Mouse (Mus musculus) midbrain, postnatal 0 days (tissue): ENCODE measurements at regions not wholly inside any gene's neighbourhood (a gene's known extent, or its start where the extent isn't known, plus 50 kb on each side); places are given as distances from the start of the nearest gene placed in this dataset.
A peak's percentile ranks its signal among the peaks of the same experiment; 100 is the strongest.
"Not testable (repeated sequence)": the region's sequence is repeated elsewhere in the genome, so short reads cannot be mapped to it uniquely, and the experiment has no call there.

Experiments
- ATAC-seq: fragments of 200-750 bp; cut with Nextera tagmentation; 2 replicates; pipeline ENCODE4 v1.8.0; 2017; ENCODE audit warnings: moderate number of reproducible peaks, mild to moderate bottlenecking, moderate TSS enrichment, moderate library complexity; ENCODE audit not compliant: low FRiP score
- DNase-seq: peaks from one replicate; pipeline ENCODE4 v3.0.0-alpha.2; 2015; ENCODE audit warnings: low spot score
- H3K27ac ChIP-seq: fragments of 300-500 bp; sonication (generic); 2 replicates; pipeline ENCODE4 v1.5.1; 2014; ENCODE audit warnings: low read depth, mild to moderate bottlenecking, low read length, mixed read lengths
- H3K27me3 ChIP-seq: fragments of 300-500 bp; sonication (generic); 2 replicates; pipeline ENCODE4 v1.6.1; 2014; ENCODE audit warnings: low read length, control low read depth, mixed read lengths; ENCODE audit not compliant: insufficient read depth
- H3K36me3 ChIP-seq: fragments of 300-500 bp; sonication (generic); 2 replicates; pipeline ENCODE4 v1.6.1; 2014; ENCODE audit warnings: low read length, control low read depth, mixed read lengths; ENCODE audit not compliant: insufficient read depth
- H3K4me1 ChIP-seq: fragments of 300-500 bp; sonication (generic); 2 replicates; pipeline ENCODE4 v1.6.1; 2014; ENCODE audit warnings: mild to moderate bottlenecking, control low read depth, antibody characterized with exemption, low read length, mixed read lengths; ENCODE audit not compliant: insufficient read depth
- H3K4me2 ChIP-seq: fragments of 300-500 bp; sonication (generic); 2 replicates; pipeline ENCODE4 v1.6.1; 2014; ENCODE audit warnings: low read depth, mild to moderate bottlenecking, low read length, mixed read lengths; ENCODE audit not compliant: poor library complexity, severe bottlenecking
- H3K4me3 ChIP-seq: fragments of 300-500 bp; sonication (generic); 2 replicates; pipeline ENCODE4 v1.5.1; 2014; ENCODE audit warnings: low read depth, mild to moderate bottlenecking, low read length, moderate library complexity
- H3K9ac ChIP-seq: fragments of 300-500 bp; sonication (generic); replicated peaks from 2 replicates; pipeline ENCODE4 v1.6.1; 2014; ENCODE audit warnings: mild to moderate bottlenecking, low read length, moderate library complexity, mixed read lengths; ENCODE audit not compliant: poor library complexity, severe bottlenecking
- H3K9me3 ChIP-seq: fragments of 300-500 bp; sonication (generic); 2 replicates; pipeline ENCODE4 v1.6.1; 2016; ENCODE audit warnings: low read length, control low read depth
- WGBS: fragments of 180-500 bp; shearing (Covaris S2); extraction: QIAGEN DNeasy Blood & Tissue Kit; methylation state at CpG from one replicate; pipeline ENCODE4 v1.1.7; 2014; 5-methylcytosine and 5-hydroxymethylcytosine counted together

GRCm38 (mm10) chrX:4899187-4899586, 52.7 kb upstream of the Btbd35f27 start:
- H3K9ac ChIP-seq, H3K36me3 ChIP-seq, H3K4me2 ChIP-seq, H3K9me3 ChIP-seq, H3K27me3 ChIP-seq, H3K4me3 ChIP-seq, H3K27ac ChIP-seq, ATAC-seq, H3K4me1 ChIP-seq: not testable (repeated sequence)
- peak; percentile 0 for DNase-seq
- WGBS, result 80% methylated on average over 5 of the region's 7 CpGs
